Mouse (Mus musculus) stomach, embryonic 14.5 days (tissue): Measurements from ENCODE around the gene Mif4gd. TPM values are rescaled to one million over a fixed set of nuclear protein-coding genes. Genes with fewer than 3 reads are reported as not detected.
A peak's percentile ranks its signal among the peaks of the same experiment; 100 is the strongest.

ENCODE experiments used
- ATAC-seq: fragments of 200-750 bp; cut with Nextera tagmentation; 2 replicates; pipeline ENCODE4 v1.8.0; 2017; ENCODE audit warnings: low read depth, moderate TSS enrichment; ENCODE audit not compliant: insufficient number of reproducible peaks, insufficient read depth, low FRiP score
- H3K27ac ChIP-seq: fragments of 300-500 bp; sonication (generic); 2 replicates; pipeline ENCODE4 v1.5.1; 2014; ENCODE audit warnings: mild to moderate bottlenecking, low read length, moderate library complexity, mixed read lengths
- H3K27me3 ChIP-seq: fragments of 300-500 bp; sonication (generic); 2 replicates; pipeline ENCODE4 v1.6.1; 2014; ENCODE audit warnings: low read length, control low read depth, mixed read lengths; ENCODE audit not compliant: control insufficient read depth, insufficient read depth
- H3K36me3 ChIP-seq: fragments of 300-500 bp; sonication (generic); 2 replicates; pipeline ENCODE4 v1.6.1; 2014; ENCODE audit warnings: mild to moderate bottlenecking, control low read depth, low read length, moderate library complexity, mixed read lengths; ENCODE audit not compliant: control insufficient read depth, insufficient read depth
- H3K4me1 ChIP-seq: fragments of 300-500 bp; sonication (generic); 2 replicates; pipeline ENCODE4 v1.6.1; 2014; ENCODE audit warnings: low read length, control low read depth, mixed read lengths; ENCODE audit not compliant: control insufficient read depth, insufficient read depth
- H3K4me2 ChIP-seq: fragments of 300-500 bp; sonication (generic); replicated peaks from 2 replicates; pipeline ENCODE4 v1.6.1; 2014; ENCODE audit warnings: low read depth, low read length, control low read depth
- H3K4me3 ChIP-seq: fragments of 300-500 bp; sonication (generic); 2 replicates; pipeline ENCODE4 v1.5.1; 2014; ENCODE audit warnings: low read depth, low read length, control low read depth
- H3K9ac ChIP-seq: fragments of 300-500 bp; sonication (generic); replicated peaks from 2 replicates; pipeline ENCODE4 v1.6.1; 2014; ENCODE audit warnings: low read depth, mild to moderate bottlenecking, control low read depth, low read length, moderate library complexity, mixed read lengths
- H3K9me3 ChIP-seq: fragments of 300-500 bp; sonication (generic); 2 replicates; pipeline ENCODE4 v1.6.1; 2016; ENCODE audit warnings: low read depth, low read length, control low read depth; ENCODE audit not compliant: control insufficient read depth
- WGBS: fragments of 180-500 bp; shearing (Covaris S2); extraction: QIAGEN DNeasy Blood & Tissue Kit; methylation state at CpG from one replicate; pipeline ENCODE4 v1.1.7; 2014; 5-methylcytosine and 5-hydroxymethylcytosine counted together
- polyA plus RNA-seq: library from polyadenylated mRNA; unstranded; fragments of >200 nt; fragmentation: Nextera tagmentation; extraction: Ambion mirVana; gene quantifications from 2 replicates; pipeline ENCODE4 v1.2.1, GENCODE M21; 2014

Gene Mif4gd
- polyA plus RNA-seq, 1 experiment from 2014 or later, result 33.4 TPM

DNA sequence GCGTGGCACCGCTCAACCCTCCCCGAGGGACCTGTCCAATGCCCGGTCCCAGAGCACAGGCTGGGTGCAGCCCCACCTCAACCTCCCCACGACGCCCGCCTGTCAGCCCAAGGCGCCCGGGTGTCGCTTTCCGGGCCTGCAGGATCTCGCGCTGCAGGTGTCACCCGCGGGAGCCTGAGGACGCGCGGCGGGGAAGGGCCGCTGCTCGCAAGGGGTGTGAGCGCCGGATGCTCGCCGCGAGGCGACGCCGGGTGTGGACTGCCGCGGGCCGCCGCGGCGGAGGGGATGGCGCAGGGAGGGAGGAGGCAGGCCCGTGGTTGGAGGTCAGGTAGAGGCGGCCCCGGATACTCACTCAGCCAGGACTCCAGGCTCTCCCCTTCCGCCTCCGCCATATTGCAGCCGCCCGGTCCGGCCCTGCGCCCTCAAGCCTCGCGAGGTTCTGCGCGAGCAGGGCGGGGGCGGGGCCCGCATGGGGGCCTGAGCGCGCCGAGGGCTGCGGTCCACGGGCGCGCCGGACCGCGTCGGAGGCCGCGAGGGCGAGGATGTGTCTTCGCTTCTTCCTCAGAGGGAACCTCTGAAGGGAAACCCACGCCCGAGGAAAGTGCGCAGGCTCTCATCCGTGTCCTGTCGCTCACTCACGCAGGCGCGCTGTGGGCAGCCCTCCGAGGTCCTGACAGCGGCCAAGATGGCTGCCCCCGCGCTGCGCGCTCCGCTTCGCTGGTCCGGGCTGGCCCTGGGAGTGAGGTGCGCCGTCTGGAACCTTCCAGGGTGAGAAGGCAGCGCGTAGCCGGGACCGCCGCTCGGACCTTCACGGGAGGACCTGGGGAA is 9.1 kb downstream of the Mif4gd start, which contains the start of the genes Mrps7 and Gga3:
TSS of gene Mrps7 (plus strand) at position 450 of the 828 bp plus-strand sequence.
TSS of gene Gga3 (minus strand) at position 576 of the 828 bp plus-strand sequence.
- H3K27me3 ChIP-seq, result no peaks in the 10 kb centered on the region
- ATAC-seq, result peak; percentile 94
- no peaks in the 10 kb centered on the region for H3K9me3 ChIP-seq
- peak within 1 kb of the TSS; percentile 91 for H3K4me2 ChIP-seq
- peak within 1 kb of the TSS; percentile 91 for H3K27ac ChIP-seq
- H3K4me1 ChIP-seq, result peaks cover 12% of the 10 kb centered on the region
- H3K36me3 ChIP-seq, result peaks cover 33% of the 10 kb centered on the region
- H3K9ac ChIP-seq, result peak within 1 kb of the TSS; percentile 94
- under 1% methylated on average over 86 of the region's 93 CpGs for WGBS
- peak within 1 kb of the TSS; percentile 99 for H3K4me3 ChIP-seq

DNA sequence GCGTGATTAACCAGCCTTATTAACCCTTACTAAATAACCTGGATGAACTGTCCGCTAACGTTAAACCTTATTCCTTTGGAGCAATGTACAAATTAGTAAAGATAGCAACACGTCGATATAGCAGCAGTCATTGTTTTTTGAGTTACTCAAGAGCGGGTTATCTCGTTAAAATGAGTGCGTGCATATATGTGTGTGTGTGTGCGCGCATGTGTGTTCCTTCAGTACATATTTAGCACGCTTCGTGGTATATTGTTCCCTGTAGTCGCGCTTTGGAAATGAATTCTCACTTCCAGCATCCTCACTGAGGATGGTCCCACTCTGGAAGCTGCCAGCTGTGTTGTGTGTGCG is 9.7 kb downstream of the Mif4gd start:
- Histone ChIP-seq H3K27ac (peak overlapping the region; percentile 91; the same call in 1 of the 2 replicates), H3K4me3 (peak overlapping the region; percentile 99), H3K9me3 (no peaks in the 10 kb centered on the region), H3K4me2 (peak overlapping the region; percentile 91), H3K36me3 (peaks cover 28% of the 10 kb centered on the region), H3K9ac (peak overlapping the region; percentile 94), H3K27me3 (no peaks in the 10 kb centered on the region), H3K4me1 (peaks cover 12% of the 10 kb centered on the region)
- no peak for ATAC-seq
- 5% methylated on average over 15 of the region's 15 CpGs for WGBS

DNA sequence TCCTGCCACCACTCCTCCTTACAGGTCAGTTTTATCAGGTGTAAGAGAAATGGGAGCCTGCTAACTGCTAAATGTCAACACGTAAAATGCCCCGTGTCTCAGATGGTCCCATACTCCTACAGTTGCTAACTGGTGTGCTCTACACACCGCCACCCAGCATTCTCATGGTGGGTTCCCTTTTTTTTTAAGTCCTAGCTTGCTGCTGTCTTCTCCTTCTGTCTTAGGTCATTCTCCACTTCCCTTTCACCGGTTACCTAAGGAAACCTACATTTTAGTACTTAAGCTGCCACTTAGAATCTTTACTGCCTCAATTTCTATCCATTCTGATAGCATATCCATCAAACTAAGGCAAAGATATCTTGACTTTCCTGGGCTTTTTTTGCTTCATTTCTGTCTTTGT is 11.6 kb downstream of the Mif4gd start:
- Histone ChIP-seq H3K9me3 (no peaks in the 10 kb centered on the region), H3K9ac (no peak overlapping the region), H3K27ac (no peak overlapping the region), H3K4me3 (no peak overlapping the region), H3K36me3 (peaks cover 19% of the 10 kb centered on the region; the same call in 1 of the 2 replicates), H3K4me2 (no peak overlapping the region), H3K27me3 (no peaks in the 10 kb centered on the region), H3K4me1 (peaks cover 12% of the 10 kb centered on the region)
- ATAC-seq, result no peak
- WGBS, result 88% methylated on average over 4 of the region's 4 CpGs

- Histone ChIP-seq H3K27me3 (no peaks in the 10 kb centered on the region), H3K36me3 (peaks cover 15% of the 10 kb centered on the region; the same call in 1 of the 2 replicates), H3K4me3 (no peak overlapping the region), H3K4me1 (peaks cover 12% of the 10 kb centered on the region), H3K9me3 (no peaks in the 10 kb centered on the region), H3K4me2 (no peak overlapping the region), H3K9ac (no peak overlapping the region), H3K27ac (no peak overlapping the region)
- ATAC-seq, result no peak
- 91% methylated on average over 15 of the region's 15 CpGs for WGBS
These were observed 12.0 kb downstream of the Mif4gd start for GRCm38 (mm10) chr11:115600743-115601142.

DNA sequence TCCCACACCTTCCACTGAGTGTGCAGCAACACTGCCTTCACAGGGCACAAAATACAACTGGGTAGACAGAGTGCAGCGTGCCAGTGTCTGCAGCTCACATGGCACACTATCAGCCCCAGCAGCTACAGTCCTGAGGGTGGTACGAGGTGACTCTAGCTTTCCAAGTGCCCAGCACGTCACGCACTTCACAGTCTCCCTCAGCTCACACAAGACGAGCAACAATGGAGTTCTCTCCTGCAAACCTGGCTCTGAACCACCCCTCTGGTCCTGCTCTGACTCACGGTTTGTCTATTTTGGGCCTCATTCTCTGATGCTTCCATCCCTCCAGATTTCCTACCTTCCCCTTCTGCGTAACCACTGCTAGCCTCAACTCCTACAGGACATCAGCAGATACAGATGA is 13.0 kb downstream of the Mif4gd start:
- H3K36me3 ChIP-seq, result peaks cover 18% of the 10 kb centered on the region
- no peak overlapping the region for H3K9ac ChIP-seq
- H3K27ac ChIP-seq, result no peak overlapping the region
- H3K27me3 ChIP-seq, result no peaks in the 10 kb centered on the region
- H3K4me1 ChIP-seq, result peaks cover 8% of the 10 kb centered on the region
- H3K9me3 ChIP-seq, result no peaks in the 10 kb centered on the region
- no peak overlapping the region for H3K4me3 ChIP-seq
- 96% methylated on average over 7 of the region's 7 CpGs for WGBS
- ATAC-seq, result no peak
- no peak overlapping the region for H3K4me2 ChIP-seq

GRCm38 (mm10) chr11:115598309-115598708 is 14.5 kb downstream of the Mif4gd start:
- H3K27ac ChIP-seq, result no peak overlapping the region
- no peak overlapping the region for H3K9ac ChIP-seq
- ATAC-seq, result no peak
- WGBS, result 95% methylated on average over 4 of the region's 4 CpGs
- H3K36me3 ChIP-seq, result peaks cover 30% of the 10 kb centered on the region
- H3K4me2 ChIP-seq, result no peak overlapping the region
- no peaks in the 10 kb centered on the region for H3K9me3 ChIP-seq
- no peaks in the 10 kb centered on the region for H3K27me3 ChIP-seq
- H3K4me1 ChIP-seq, result peaks cover 6% of the 10 kb centered on the region; the same call in 1 of the 2 replicates
- H3K4me3 ChIP-seq, result no peak overlapping the region

- Histone ChIP-seq H3K4me1 (no peaks in the 10 kb centered on the region), H3K4me3 (no peak overlapping the region), H3K36me3 (peaks cover 54% of the 10 kb centered on the region), H3K27ac (no peak overlapping the region), H3K27me3 (no peaks in the 10 kb centered on the region), H3K9me3 (no peaks in the 10 kb centered on the region), H3K9ac (no peak overlapping the region), H3K4me2 (no peak overlapping the region)
- no peak for ATAC-seq
- WGBS, result 91% methylated on average over 3 of the region's 3 CpGs
These were observed 17.6 kb downstream of the Mif4gd start for GRCm38 (mm10) chr11:115595209-115595608.

- WGBS, result 92% methylated on average over 2 of the region's 2 CpGs
- no peak for ATAC-seq
These were observed 22.2 kb downstream of the Mif4gd start for GRCm38 (mm10) chr11:115590526-115591075.

More at GRCm38 (mm10) chr11:115590526-115591075, 22.2 kb downstream of the Mif4gd start:
- Histone ChIP-seq H3K4me1 (no peaks in the 10 kb centered on the region), H3K36me3 (peaks cover 83% of the 10 kb centered on the region), H3K9ac (no peak overlapping the region), H3K9me3 (no peaks in the 10 kb centered on the region), H3K27ac (no peak overlapping the region), H3K4me2 (no peak overlapping the region), H3K27me3 (no peaks in the 10 kb centered on the region), H3K4me3 (no peak overlapping the region)
